Mouse (Mus musculus) cerebellum, adult 11-12 months (tissue): Measurements from ENCODE around the gene Bora.
A peak's percentile ranks its signal among the peaks of the same experiment; 100 is the strongest.
"Not testable (repeated sequence)": the region's sequence is repeated elsewhere in the genome, so short reads cannot be mapped to it uniquely, and the experiment has no call there.

Experiments
- DNase-seq: peaks from one replicate; pipeline ENCODE4 v3.0.0; 2022

Gene Bora

DNA sequence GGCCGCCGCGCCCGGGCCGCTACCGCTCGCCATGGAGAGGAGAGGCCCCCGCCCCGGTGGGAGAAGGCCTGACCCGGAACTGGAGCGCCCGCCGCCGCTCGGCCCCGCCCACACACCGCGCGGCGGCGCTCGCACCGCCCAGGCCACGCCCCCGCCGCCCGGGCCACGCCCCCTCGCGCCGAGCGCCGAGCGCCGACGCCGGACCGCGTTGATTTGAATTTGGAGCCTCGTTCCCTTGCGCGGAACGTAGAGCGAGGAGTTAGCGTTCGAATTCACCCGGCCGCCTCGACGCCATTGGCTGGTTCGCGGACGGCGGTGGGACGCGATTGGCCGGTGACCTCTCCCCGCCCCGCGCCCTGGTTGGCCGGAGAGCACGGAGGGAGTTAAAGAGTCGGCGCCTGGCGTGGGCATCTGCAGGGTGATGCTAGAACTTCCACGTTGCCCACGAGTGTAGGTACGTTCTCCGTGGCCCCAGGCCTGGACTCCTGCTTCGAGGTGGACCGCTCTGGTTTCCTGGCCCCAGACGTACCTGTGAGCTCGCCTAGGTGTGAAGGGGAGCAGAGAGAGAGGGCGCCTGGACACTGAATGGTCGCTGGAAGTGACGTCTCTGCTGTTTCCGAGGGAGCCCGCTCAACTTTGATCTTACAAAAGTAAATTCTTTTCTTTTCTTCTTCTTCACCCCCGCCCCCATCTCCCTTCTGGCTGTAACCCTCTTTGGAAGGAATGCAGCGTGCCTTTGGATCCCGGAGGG is at the start of gene Bora, which contains the start of gene Mzt1:
TSS of gene Bora (plus strand) at position 192 of the 751 bp plus-strand sequence.
TSS of gene Mzt1 (minus strand) at position 104 of the 751 bp plus-strand sequence.
- peak; percentile 93 for DNase-seq

DNA sequence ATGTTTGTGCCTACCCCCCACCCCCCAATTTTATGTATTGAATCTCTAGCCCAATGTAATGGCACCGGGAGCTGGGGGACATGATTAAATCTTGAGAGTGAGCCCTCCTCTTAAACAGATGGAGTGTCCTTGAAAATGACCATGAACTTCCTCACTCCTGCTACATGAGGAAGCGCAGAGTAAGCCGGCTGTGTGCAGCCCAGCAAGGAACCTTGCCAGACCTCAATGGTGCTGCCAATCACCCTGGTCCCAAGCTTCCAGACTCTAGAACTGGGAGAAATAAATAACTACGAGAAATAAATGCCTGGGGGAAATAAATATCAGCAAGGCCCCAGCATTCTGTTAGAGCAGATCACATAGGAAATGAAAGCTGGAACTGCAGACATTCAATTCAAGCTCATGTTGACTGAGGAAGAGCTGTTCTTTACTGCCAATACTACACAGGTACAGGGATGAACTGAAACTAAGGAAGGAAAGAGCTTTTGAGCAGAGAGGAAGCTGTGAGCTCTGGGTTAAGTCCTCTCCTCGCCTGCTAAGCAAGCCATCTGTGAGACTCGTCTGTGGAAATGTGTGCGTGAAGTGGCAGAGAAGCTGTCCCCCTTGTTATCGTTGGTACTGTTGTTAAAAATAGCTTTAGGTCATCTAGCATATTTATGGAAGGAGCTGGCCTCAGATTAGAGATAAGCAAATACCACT is 35.6 kb upstream of the Bora start:
- DNase-seq, result no peak

DNA sequence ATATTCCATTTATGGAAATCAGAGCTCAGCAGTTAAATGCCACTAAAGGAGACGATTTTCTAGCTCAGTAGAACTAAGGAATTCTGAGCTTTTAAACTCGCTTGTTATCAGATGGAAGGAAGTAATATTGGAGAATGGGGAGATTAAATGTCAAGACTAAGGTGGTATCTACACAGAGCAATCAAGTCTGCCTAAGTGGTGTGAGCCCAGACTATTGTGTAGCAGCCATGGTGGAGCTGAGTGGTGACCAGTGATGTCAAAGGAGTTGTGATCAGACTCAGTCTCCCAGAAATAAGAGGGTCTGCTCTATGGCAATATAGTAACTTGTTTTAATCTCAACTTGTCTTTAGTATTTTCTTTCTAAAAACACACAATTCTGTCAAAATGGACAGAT is 35.1 kb upstream of the Bora start:
- no peak for DNase-seq

DNA sequence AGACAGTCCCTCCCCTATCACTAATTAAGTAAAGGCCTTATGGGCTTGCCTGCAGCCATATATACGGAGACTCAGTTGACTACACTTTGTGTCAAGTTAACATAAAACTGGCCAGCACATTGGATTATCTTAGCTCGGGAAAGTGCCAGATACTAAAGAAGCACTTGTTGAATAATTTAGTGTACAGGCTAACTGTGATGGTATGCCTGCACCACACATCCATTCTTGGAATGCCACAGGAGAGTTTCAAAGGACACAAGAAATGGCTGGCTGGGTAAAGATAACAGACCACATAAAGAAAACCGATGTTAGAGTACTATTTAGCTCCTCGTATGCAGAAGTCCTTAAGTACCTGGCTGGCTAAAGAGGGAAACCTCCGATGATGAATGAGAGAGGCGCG is 27.3 kb upstream of the Bora start:
- DNase-seq, result no peak

DNA sequence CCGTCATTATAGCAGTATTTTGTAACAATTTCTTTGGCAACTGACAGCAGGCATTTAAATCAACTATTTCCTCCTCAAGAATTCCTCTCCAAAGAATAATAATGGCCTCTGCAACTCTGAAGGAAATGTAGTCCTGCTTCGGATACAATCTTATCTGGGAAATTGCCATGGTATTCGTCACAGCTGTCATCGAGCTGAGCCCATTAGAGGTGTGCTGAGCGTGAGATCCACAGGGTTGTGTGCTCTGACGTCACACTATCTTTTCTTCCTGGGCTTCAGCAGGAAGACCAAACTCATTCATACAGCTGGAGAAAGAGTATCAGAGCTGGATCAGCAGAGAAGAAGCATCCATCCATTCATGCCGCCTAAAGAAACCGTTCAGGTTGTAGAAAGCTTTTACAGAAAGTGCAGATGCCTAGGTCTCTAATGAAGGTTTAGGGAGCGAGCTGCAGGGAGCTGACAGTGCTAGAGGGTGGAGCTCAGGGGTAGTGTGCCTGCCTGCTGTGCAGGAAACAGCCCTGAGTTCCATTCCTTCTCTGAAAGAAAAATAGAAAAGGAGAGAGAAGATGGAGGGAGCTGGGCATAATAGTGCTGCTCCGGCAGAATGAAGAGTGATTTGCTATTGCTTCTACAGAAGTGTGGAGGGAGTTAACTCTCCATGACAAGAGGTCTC is 26.8 kb upstream of the Bora start:
- DNase-seq, result no peak

DNA sequence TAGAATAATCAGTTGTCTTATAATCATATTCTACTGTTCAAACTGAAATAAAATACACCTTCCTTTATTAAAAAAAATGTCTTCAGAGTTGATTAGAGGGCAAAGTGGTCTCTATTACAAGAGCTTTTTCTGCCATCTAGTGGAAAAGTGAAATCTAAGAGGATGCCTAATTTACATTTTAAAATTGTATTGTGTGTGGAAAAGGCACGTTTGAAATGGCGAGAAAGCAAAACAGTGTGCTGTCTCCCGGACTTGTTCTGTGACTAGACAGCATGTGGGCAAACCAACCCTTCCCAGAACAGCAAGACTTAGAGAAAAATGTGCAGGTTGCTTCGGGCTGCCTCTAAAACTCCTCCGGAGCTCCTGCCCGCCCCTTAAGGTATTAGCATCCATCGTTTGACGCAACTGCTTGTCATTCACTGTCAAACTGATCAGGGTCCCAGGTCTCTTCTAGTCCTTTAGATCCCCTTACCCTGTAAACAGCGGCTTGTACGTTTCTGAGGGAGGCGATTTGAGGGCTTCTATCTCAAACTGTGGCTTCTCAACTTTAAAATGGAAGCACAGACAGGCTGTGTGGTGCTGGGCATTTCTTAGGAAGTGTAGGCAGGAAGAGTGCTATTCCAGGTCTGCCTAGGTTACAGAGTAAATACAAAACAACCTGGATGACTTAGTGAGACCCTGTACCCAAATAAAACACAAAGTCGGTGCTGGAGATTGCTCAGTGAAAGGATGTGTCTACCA is 23.5 kb upstream of the Bora start:
- DNase-seq, result no peak

DNA sequence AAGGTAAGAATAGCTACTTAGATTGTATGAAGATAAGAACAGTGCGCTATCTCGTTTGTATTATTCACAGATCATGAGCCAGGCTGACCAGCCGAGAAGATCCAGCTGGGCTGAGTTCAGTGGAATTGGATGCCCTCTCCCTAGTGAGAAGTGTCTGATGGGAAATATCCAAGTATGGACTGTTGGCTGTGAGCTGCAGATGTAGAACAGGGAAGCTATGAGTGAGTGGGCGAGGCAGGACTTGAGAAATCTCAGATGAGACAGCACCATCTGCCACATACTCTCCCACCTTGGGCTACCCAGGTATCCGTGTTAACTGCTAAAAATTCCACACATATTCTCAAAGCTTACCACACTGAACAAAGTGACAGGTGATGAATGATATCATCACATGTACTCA is 16.0 kb upstream of the Bora start:
- DNase-seq, result no peak

DNA sequence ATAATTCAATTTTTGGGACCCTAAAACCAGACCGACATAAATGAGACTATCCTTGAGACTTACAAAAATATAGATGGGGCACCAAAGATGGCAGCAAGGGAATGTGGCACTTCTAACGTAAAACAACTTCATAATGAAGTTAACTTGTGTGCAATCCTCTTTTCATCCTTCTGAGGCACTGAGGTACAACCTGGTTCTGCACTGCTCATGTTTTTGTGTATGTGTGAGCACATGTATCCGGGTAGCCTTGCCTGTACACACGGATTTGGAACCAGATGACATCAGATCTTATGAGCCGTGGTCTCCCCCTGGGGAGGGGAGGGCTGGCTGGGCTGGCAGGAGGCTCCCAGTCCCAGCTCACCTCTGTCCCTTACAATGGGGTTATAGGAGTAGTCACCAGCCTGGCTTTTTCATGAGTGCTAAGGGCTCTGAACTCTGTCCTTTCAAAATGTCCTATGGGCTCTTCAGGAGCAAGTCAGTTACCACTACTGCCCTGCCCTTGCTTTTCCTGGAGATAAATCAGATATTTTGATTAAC is 14.6 kb upstream of the Bora start:
- no peak for DNase-seq

DNA sequence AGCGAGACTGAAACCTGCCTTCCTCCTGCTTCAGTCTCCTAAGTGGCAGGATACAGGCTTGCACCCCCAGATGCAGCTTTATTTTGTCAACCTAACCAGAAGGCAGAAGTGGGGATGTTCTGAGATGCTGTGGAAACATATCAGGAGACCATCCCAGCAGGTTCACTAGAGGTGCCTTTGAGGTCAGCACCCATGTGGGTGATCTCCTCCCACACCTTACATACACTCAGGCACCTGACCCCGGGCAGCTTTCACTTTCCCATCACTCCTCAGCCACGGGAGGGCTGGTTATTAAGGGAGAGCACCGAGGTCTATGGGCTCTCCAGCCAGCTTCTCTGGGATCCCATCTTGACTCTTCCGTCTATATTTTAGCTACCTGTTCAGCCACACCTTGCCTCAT is 13.4 kb upstream of the Bora start:
- no peak for DNase-seq

DNA sequence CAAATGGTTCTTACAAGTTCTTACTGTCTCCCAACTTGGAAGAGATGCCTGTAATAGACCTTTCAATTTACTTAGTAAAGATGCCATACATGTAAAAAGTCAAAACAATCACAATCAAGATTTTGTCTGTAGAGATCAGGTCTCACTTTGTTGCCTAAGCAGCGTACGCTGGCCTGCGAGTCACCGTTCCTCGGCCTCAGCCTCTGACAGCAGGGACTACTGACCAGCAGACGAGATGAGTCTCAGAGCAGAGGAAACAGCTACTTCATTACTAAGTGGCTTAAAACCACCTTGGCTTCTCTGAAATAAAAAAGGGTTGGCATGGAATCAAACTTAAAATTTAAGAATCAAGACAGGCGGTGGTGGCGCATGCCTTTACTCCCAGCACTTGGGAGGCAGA is 11.2 kb upstream of the Bora start:
- DNase-seq, result not testable (repeated sequence)

DNA sequence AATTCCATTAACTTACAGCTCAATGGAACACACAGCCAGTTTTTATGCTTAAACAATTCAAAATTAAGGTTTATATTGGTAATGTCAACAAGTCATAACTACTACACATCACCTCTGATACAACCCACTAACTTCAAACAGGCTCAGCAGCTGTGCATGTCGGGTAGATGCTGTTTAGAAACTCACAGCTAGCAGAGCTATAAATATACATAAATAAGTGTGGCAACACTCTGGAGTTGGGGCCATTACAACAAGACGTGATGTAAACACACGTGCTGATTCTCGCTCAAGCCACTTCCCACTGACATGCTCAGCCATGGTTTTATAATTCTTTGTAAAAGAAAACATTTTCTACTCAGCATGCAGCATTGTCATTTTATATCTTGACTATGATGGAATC is 10.0 kb upstream of the Bora start:
- DNase-seq, result no peak

DNA sequence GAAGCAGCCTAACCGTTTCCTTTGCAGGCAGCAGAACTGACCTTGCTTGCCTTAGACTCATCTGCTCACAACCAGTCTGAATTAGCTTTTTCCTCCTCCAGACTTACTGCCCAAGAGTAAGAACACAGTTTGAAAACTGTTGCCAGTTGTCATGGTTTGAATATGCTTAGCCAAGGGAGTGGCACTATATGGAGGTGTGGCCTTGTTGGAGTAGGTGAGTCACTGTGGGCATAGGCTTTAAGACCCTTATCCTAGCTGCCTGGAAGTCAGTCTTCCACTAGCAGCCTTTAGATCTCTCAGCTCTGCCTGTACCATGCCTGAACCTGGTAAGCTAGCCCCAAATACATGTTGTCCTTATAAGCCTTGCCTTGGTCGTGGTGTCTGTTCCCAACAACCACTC is 8.3 kb upstream of the Bora start:
- no peak for DNase-seq

DNA sequence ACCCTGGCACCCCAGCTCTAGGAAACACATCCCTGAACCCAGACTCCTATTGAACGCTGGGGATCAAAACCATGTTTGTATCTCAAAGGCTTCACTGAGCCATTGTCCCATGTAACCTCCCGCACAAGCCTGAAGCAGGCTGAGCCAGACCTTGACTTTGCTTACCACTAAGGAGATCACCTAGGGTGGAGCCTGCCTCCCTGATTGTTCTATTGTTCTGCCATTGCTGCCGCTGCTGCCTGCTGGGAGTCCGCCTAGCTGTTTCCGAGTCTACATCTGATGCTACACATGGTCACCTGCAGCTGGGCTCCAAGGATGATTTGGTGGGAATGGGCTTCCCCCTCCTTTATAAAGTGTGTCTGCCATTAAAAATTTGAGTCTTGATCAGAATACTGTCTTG is 6.7 kb upstream of the Bora start:
- not testable (repeated sequence) for DNase-seq

DNA sequence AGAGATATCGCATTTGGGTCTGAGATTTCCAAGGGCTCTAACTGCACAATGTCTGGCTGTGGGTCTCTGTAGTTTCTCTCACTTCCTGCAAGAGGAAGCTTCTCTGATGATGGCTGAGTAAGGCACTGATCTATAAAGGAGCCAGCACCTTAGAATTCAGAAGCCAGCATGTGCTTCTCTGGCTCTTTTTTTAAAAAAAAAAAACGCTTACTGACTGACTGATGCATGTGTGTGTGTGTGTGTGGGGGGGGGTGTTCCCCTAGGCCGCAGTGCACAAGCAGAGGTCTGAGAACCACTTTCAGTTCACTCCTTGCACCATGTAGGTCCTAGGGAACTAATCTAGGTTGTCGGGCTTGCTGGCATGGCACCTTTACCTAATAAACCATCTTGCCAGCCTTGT is 4.6 kb upstream of the Bora start:
- DNase-seq, result no peak

DNA sequence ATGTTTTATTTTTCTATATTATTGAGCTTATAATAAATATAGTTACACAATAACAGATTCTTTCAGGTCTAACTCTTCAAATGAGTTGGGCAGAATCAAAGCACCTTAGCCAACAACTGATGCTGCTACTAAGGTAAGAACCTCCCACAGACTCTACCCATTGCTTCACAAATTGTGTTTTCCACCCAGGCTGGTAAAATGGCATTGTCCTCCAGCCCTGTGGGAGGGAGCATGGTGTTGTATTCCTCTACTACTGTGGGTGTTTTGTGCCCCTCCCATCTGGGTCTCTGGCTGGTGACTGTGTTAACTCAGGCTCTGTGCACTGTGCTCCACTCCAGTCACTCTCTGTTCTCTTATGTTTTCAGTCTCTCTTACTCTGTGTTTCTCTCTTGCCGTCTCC is 2.5 kb upstream of the Bora start:
- no peak for DNase-seq

DNA sequence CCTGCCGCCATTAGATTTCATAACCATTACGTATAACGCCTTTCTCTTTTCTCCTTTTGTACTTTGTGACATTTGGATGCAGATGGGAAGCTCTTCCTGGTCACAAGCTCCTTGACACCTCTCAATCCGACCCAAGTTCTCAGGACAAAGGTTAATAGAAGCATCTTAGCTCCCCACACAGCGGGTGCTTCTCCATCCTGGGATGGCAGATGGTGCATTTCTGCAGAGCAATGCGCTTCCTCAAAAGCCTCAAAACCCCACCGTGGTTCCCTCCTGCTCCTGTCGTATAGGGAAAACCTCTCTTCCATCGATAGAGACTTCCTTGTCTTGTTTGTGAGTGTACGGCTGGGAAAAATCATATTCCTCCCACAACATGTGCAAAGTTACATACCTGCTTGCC is 1.9 kb upstream of the Bora start:
- DNase-seq, result no peak

DNA sequence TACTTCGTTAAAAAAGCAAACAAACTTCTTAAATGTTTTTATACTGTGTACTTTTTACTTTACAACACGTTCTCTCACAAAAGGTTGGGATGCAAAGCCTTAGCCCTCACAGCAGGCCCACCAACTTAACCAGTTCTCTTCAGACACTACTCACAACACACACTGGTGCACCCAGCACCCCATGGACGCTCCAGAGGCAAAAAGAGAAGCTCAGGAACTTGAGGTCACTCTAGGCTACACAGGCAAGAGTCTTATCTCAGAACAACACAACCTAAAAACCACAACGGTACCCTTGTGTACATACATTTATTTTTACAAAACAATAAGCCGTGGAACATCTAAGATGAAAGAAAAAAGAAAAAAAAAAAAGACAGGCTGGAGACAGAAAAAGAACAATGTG is 1.3 kb upstream of the Bora start:
- DNase-seq, result peak; percentile 14

DNA sequence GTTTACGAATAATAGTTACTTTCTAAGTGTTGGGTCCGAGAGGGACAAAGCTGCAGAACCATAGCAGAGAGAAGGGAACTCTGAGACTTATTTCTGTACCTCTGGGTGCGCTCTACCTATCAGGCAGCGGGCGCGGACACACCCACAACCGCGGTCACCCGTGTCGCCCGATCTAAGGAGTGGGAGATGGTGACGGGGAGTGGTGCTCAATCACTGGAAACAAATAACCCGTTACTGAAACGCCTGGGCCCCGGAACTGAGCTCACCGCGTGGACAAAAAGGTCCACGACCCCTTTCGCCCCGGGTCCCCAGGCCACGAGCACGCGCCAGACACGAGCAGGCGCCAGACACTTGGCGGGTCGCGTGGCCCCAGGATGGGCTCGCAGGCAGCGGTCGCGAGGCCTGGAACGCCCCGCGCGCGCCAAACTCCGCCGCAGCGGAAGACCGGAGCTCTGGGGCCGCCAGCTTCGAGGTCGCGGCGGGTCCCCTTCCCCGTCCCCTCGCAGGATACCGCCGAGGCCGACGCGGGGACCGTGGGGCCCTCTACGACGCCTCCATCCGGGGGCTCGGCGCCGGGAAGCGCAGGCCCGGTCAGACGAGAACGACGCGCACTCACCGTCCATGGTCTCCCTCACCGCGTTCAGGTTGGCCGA is 518 bp upstream of the Bora start:
- DNase-seq, result no peak

DNA sequence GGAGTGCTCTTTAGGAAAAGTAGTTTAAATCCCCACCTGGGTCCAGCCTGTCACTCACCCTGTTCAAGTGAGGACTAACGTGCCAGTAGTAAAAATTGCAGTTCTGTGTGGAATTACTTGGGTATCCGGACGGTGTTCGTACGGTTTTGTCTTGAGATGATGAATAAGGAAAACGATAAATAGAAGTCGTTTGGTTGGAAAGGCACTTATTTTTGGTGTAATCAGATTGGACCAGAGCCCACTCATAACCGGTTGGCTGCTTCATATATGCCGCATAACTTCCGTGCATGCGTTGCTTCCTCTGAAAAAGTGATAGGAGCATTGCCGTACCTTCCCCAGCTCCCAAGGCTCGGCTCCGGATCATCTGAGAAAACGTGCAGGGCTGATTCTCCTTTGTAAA is 760 bp downstream of the Bora start:
- no peak for DNase-seq

DNA sequence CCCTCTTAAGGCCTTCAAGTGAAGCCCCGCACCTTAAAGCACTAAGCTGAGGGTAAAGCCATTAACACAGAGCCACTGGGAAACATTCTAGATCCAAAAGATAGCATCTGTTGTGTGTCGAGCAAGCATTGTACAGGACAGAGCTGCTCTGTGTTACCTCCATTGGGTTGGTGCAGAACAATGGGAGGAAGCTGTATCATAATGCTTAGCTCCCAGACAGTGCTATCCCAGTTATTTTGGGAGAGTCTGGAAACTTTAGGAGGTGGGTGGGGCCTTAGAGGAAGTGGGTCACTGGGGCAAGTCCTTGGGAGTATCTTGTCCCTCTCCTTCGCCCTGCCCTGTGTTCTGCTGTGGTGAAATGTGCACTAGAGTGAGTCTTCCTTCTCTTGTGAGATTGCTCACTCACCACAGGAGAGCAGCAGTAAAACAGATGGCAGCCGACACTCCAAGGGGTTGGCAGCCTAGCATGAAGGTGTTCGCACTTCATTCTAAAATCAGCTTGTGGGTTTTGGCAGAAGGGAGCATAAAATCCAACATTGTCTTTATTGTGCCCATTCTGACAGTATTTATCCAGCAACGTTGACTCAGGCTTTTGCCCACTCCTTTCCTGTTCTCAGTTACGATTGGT is 13.1 kb downstream of the Bora start:
- DNase-seq, result peak; percentile 36

DNA sequence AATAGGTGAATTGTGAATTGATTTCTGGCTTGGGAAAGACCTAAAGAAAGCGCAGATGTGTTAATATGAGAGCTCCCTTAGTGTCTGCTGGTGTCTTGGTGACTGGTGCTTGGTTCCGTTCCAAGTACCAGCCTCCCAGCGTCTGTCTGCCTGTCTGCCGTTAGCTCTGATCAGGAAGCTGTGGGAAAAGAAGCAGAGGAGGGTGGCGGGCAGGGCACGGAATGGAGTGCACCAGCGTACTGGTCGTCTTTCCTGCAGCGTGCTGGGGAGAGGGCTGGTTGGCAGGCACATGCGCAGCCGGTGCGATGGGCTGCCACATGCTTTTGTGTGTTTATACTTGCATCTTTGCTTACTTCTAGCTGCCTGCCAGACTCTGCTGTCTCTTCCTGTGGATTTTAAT is 14.6 kb downstream of the Bora start:
- DNase-seq, result no peak

DNA sequence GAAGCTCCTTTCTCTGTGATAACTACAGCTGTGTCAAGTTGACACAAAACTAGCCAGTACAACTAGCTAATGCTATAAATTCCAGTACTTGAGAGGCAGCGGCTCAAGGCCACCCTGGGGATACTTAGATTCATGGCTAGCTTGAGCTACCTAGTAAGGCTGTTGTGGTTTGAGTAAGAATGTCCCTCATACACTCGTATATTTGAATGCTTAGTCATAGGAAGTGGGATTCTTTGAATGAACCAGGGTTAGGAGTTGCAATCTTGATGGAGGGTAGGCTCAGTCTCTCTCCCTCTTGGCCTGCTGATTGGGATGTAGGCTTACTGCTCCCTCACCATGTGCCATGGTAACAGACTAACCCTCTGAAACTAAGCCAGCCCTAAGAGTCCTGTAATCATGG is 17.1 kb downstream of the Bora start:
- DNase-seq, result no peak
